1 mouse cellular context compared by ENCODE assay signal in genomic region chr1:156999947-157000346, GRCm38 (mm10).
A peak's percentile ranks its signal among the peaks of the same experiment; 100 is the strongest.
TF ChIP-seq lines count a peak whose summit lies in the region.

No protein-coding gene starts in this region.

TF ChIP-seq in CH12.LX, 34 proteins besides CTCF, POLR2A, EP300 and RAD21 (continued from another document):
- TF ChIP-seq BHLHE40 (IDR thresholded peaks at IDR 0.05; ENCODE audit: low read depth, low read length) (peak; percentile 78; the same call in 1 of the 2 replicates), MYC (IDR thresholded peaks at IDR 0.05; ENCODE audit: low read depth, low read length) (0 out of 2 replicates have a peak, but pooled peaks have one; percentile 41), ZNF384 (IDR thresholded peaks at IDR 0.05; ENCODE audit: low read depth, low read length) (0 out of 2 replicates have a peak, but pooled peaks have one; percentile 5), NELFE (IDR thresholded peaks at IDR 0.05; ENCODE audit: low read depth, low read length) (no peak), MXI1 (IDR thresholded peaks at IDR 0.05; ENCODE audit: low read depth, low read length) (peak; percentile 81), TCF12 (IDR thresholded peaks at IDR 0.05; ENCODE audit: low read depth, low read length) (peak; percentile 70), GABPA (IDR thresholded peaks at IDR 0.05; ENCODE audit: insufficient replicate concordance, low read depth, low read length) (no peak), UBTF (IDR thresholded peaks at IDR 0.05; ENCODE audit: low read depth, low read length) (no peak), USF1 (IDR thresholded peaks at IDR 0.05; ENCODE audit: low read depth, low read length) (no peak), SMC3 (IDR thresholded peaks at IDR 0.05; ENCODE audit: low read depth, low read length) (peak; percentile 35)
